Mouse (Mus musculus) kidney, postnatal 0 days (tissue): ENCODE measurements at regions not wholly inside any gene's neighbourhood (a gene's known extent, or its start where the extent isn't known, plus 50 kb on each side); places are given as distances from the start of the nearest gene placed in this dataset.

Experiments
- ATAC-seq: fragments of 200-750 bp; cut with Nextera tagmentation; replicated peaks from 2 replicates; pipeline ENCODE4 v1.8.0; 2017; ENCODE audit warnings: low read depth, moderate number of reproducible peaks, moderate TSS enrichment, moderate library complexity; ENCODE audit not compliant: low FRiP score
- DNase-seq: peaks from one replicate; pipeline ENCODE4 v3.0.0-alpha.2; 2016; ENCODE audit warnings: low spot score
- H3K27ac ChIP-seq: fragments of 300-500 bp; sonication (generic); 2 replicates; pipeline ENCODE4 v1.5.1; 2014; ENCODE audit warnings: mild to moderate bottlenecking
- H3K27me3 ChIP-seq: fragments of 300-500 bp; sonication (generic); 2 replicates; pipeline ENCODE4 v1.6.1; 2014; ENCODE audit warnings: low read length, mixed read lengths; ENCODE audit not compliant: insufficient read depth
- H3K36me3 ChIP-seq: fragments of 300-500 bp; sonication (generic); 2 replicates; pipeline ENCODE4 v1.6.1; 2014; ENCODE audit warnings: low read length, mixed read lengths; ENCODE audit not compliant: insufficient read depth
- H3K4me1 ChIP-seq: fragments of 300-500 bp; sonication (generic); replicated peaks from 2 replicates; pipeline ENCODE4 v1.6.1; 2014; ENCODE audit warnings: antibody characterized with exemption, low read length, mixed read lengths; ENCODE audit not compliant: insufficient read depth
- H3K4me2 ChIP-seq: fragments of 300-500 bp; sonication (generic); 2 replicates; pipeline ENCODE4 v1.6.1; 2014; ENCODE audit warnings: mild to moderate bottlenecking, low read length, moderate library complexity, mixed read lengths
- H3K4me3 ChIP-seq: fragments of 300-500 bp; sonication (generic); replicated peaks from 2 replicates; pipeline ENCODE4 v1.5.1; 2014; ENCODE audit warnings: low read depth, low read length
- H3K9ac ChIP-seq: fragments of 300-500 bp; sonication (generic); 2 replicates; pipeline ENCODE4 v1.6.1; 2014; ENCODE audit warnings: low read depth, low read length
- H3K9me3 ChIP-seq: fragments of 300-500 bp; sonication (generic); replicated peaks from 2 replicates; pipeline ENCODE4 v1.6.1; 2016; ENCODE audit warnings: low read length, inconsistent platforms, mixed read lengths
- CTCF ChIP-seq: IDR thresholded peaks from 2 replicates; pipeline ENCODE4 v1.5.1; 2016; ENCODE audit warnings: antibody characterized with exemption, low read depth, mild to moderate bottlenecking, moderate library complexity
- WGBS: fragments of 180-500 bp; shearing (Covaris S2); extraction: QIAGEN DNeasy Blood & Tissue Kit; methylation state at CpG from one replicate; pipeline ENCODE4 v1.1.7; 2014; 5-methylcytosine and 5-hydroxymethylcytosine counted together

DNA sequence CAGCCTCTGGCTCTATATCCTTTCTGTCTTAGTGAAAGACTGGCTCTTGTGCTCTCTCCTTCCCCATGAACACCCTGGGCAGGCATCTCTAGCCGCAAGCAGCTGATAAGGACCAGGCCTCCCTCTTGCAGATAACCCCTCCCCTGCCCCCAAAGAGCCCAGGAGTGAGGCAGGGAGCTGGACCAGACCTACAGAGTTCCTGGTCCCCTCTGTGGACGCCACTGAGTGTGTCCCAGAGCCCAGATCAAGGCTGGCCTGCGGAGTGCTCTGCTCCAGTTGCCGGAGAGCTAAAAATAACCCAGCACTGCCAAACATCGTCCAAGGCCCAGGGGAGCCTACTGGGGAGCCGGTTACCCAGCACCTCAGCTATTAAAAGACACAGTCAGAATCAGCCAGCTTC, 93.2 kb upstream of the Mgme1 start:
- H3K9me3 ChIP-seq = no peaks in the 10 kb centered on the region
- no peak overlapping the region for H3K4me2 ChIP-seq
- H3K27ac ChIP-seq = no peak overlapping the region
- no peaks in the 10 kb centered on the region for H3K36me3 ChIP-seq
- no peak overlapping the region; the same call in 1 of the 2 replicates for H3K9ac ChIP-seq
- H3K4me1 ChIP-seq = no peaks in the 10 kb centered on the region
- ATAC-seq = no peak
- H3K4me3 ChIP-seq = no peak overlapping the region
- no peak for DNase-seq
- TF ChIP-seq CTCF = no peak
- 51% methylated on average over 6 of the region's 6 CpGs for WGBS
- H3K27me3 ChIP-seq = no peaks in the 10 kb centered on the region

DNA sequence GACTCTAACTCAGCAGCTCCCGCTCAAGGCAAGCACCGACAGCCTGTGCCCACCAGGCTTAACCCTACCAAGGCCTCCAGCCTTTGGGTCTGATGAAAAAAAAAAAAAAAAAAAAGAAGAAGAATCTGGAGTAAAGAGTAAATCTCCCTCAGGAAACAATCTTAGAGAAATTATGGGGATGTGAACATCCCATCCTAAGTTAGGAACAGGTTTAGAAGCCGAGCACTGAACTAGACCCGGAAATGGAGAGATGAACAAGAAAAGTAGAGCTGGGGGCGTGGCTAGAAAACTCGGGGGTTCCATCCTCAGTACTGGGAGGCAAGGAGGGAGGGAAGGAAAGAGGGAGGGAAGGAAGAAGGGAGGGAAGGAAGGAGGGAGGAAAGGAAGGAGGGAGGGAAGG, 92.5 kb upstream of the Mgme1 start:
- H3K4me2 ChIP-seq = no peak overlapping the region
- H3K9ac ChIP-seq = no peak overlapping the region
- no peak overlapping the region for H3K27ac ChIP-seq
- H3K36me3 ChIP-seq = no peaks in the 10 kb centered on the region
- DNase-seq (no peak), ATAC-seq (no peak)
- 81% methylated on average over 6 of the region's 6 CpGs for WGBS
- no peak overlapping the region for H3K4me3 ChIP-seq
- no peaks in the 10 kb centered on the region for H3K27me3 ChIP-seq
- no peak for TF ChIP-seq CTCF
- no peaks in the 10 kb centered on the region for H3K9me3 ChIP-seq
- no peaks in the 10 kb centered on the region for H3K4me1 ChIP-seq

DNA sequence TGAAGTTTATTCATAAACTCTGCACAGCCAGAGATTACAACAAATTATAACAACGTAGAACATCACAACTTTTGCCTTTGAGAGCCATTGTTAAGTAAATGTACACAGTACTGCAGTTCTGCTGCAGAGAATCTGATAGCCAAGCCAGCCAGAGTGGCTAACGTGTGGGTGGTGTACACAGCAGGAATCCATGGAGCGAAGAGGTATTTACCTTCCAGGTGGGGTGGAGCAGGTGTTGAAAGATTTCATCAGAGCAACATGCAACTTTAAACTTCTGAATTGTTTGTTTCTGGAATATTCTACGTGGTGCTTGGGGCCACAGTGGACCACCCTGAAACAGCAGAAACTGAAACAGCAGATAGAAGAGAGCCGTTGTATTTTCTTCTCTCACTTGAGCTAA, 88.4 kb upstream of the Mgme1 start:
- Histone ChIP-seq H3K4me3 (no peak overlapping the region), H3K4me2 (no peak overlapping the region), H3K4me1 (no peaks in the 10 kb centered on the region), H3K9ac (no peak overlapping the region), H3K27ac (no peak overlapping the region), H3K36me3 (no peaks in the 10 kb centered on the region), H3K27me3 (no peaks in the 10 kb centered on the region), H3K9me3 (no peaks in the 10 kb centered on the region)
- no peak for ATAC-seq
- whole genome bisulfite sequencing = 68% methylated on average over 5 of the region's 5 CpGs
- TF ChIP-seq CTCF = no peak
- DNase-seq = no peak

DNA sequence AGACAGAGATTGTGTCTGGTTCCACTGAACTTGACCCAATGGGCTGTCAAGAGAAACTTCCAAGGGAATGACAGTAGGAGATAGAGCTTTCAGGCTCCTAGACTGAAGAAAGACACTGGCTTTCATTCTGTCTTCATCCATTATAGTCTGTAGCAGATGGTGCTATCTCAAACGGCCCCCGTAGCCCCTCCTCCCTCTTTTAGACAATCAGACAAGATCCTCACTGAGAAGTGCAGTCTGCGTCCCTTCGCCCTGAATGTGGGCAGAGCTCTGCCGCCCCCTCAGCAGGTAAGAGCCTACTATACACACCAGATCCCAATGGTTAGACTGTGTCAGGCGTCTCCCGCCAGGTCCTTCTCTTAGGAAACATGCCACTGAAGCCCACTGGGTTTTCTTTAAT, 87.9 kb upstream of the Mgme1 start:
- H3K4me3 ChIP-seq = no peak overlapping the region
- no peaks in the 10 kb centered on the region for H3K36me3 ChIP-seq
- H3K9me3 ChIP-seq = no peaks in the 10 kb centered on the region
- ATAC-seq (no peak), DNase-seq (no peak)
- H3K4me2 ChIP-seq = no peak overlapping the region
- no peaks in the 10 kb centered on the region for H3K27me3 ChIP-seq
- 80% methylated on average over 7 of the region's 7 CpGs for WGBS
- no peak overlapping the region for H3K27ac ChIP-seq
- H3K4me1 ChIP-seq = no peaks in the 10 kb centered on the region
- no peak for TF ChIP-seq CTCF
- no peak overlapping the region for H3K9ac ChIP-seq

DNA sequence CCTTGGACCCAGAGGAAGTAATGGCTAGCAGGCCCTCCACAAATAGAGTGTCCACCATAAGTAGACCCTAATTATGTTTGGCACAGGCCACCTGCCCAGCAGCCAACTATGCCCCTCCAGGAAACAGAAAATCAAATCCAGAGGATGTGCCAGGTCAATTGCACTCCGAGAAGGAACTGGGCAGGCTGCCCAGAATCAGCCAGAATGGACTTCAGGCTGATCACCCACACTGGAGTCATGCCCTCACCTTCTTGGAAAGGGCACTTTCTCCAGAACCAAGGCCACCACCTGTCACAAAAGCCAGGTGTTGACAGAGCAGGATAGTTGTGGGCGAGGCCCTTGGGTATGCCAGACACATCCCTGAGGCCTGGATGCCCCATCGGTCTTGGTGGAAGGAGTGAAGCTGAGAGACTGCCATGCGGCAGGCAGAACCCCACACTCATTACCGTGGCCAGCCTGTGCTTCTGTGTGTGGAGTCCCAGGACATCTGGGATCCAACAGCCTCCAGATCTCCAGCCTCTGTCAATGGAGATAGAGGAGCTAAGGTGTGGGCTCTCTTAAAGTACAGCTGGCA, 87.0 kb upstream of the Mgme1 start:
- no peak for ATAC-seq
- WGBS = 70% methylated on average over 5 of the region's 5 CpGs
- TF ChIP-seq CTCF = no peak

DNA sequence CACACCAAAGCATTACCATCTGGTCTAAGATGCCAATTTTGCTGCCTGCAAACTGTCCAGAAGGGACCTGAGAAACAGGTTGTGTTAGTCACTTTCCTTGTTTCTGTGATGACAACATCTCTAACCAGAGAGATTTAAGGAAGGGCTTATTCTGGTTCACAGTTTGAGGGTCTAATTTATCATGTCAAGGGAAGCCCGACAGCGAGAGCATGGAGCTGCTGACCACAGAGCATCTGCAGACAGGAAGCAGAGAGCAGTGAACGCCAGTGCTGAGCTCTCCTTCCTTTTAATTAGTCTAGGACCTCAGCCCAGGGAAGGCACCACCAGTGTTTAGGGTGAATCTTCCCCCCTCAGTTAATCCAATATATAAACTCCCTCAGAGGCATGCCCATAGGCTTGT, 85.3 kb upstream of the Mgme1 start:
- ATAC-seq = no peak
- Histone ChIP-seq H3K9me3 (no peaks in the 10 kb centered on the region), H3K9ac (no peak overlapping the region), H3K4me1 (no peaks in the 10 kb centered on the region), H3K27me3 (no peaks in the 10 kb centered on the region), H3K4me2 (no peak overlapping the region), H3K36me3 (no peaks in the 10 kb centered on the region), H3K27ac (no peak overlapping the region), H3K4me3 (no peak overlapping the region)
- WGBS = 74% methylated on average over 3 of the region's 3 CpGs
- DNase-seq = no peak
- no peak for TF ChIP-seq CTCF

More for the DNA sequence above, 87.0 kb upstream of the Mgme1 start:
- Histone ChIP-seq H3K4me3 (no peak overlapping the region), H3K4me1 (no peaks in the 10 kb centered on the region), H3K27me3 (no peaks in the 10 kb centered on the region), H3K9me3 (no peaks in the 10 kb centered on the region), H3K36me3 (no peaks in the 10 kb centered on the region), H3K4me2 (no peak overlapping the region), H3K9ac (no peak overlapping the region), H3K27ac (no peak overlapping the region)
- no peak for DNase-seq

DNA sequence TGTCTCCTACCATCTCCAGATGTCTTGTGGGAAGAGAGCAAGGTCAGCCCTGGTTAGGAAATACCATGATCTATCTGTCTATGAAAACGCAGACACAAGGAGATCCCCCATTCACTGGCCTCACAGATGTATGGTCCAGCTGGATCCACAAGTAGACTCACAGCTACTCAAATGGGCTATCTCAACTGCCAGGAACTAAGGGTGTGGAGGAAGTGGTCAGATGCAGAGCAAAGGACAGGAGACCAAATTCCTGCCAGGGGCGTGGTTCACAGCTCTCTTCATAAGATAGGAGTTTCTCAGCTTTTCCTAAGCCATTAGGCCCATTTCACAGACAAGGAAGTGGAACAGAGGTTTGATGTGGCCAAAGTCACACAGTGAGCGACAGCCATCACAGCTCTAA, 84.0 kb upstream of the Mgme1 start:
- no peak for TF ChIP-seq CTCF
- no peak overlapping the region for H3K4me2 ChIP-seq
- ATAC-seq (no peak), DNase-seq (no peak)
- no peak overlapping the region for H3K4me3 ChIP-seq
- H3K9ac ChIP-seq = no peak overlapping the region
- no peaks in the 10 kb centered on the region for H3K9me3 ChIP-seq
- no peaks in the 10 kb centered on the region for H3K36me3 ChIP-seq
- no peaks in the 10 kb centered on the region for H3K4me1 ChIP-seq
- WGBS = 90% methylated on average over 3 of the region's 3 CpGs
- H3K27ac ChIP-seq = no peak overlapping the region
- H3K27me3 ChIP-seq = no peaks in the 10 kb centered on the region
